Mouse (Mus musculus): ENCODE measurements at regions not wholly inside any gene's neighbourhood (a gene's known extent, or its start where the extent isn't known, plus 50 kb on each side); places are given as distances from the start of the nearest gene placed in this dataset.

GRCm38 (mm10) chr14:72942571-72942970 is 106.3 kb downstream of the Cysltr2 start:
- no peak overlapping the region for H3K27ac ChIP-seq (ENCODE audit: low read depth, low read length)
- no peaks in the 10 kb centered on the region for H3K9me3 ChIP-seq (ENCODE audit: control insufficient read depth, low read length)
- no peaks in the 10 kb centered on the region for H3K27me3 ChIP-seq (ENCODE audit: control insufficient read depth, insufficient read depth, low read length)
- no peaks in the 10 kb centered on the region for H3K4me1 ChIP-seq (replicated peaks; ENCODE audit: control insufficient read depth, insufficient read depth, low read length)
- ATAC-seq (ENCODE audit: low FRiP score), result no peak
- H3K9ac ChIP-seq (ENCODE audit: low read depth, low read length), result no peak overlapping the region
- WGBS, result 93% methylated on average over 2 of the region's 2 CpGs
- no peaks in the 10 kb centered on the region for H3K36me3 ChIP-seq (ENCODE audit: control insufficient read depth, insufficient read depth, low read length)
- H3K4me3 ChIP-seq (ENCODE audit: low read depth, low read length), result no peak overlapping the region
- no peak overlapping the region for H3K4me2 ChIP-seq (replicated peaks; ENCODE audit: low read depth, low read length)
- DNase-seq (ENCODE audit: low spot score), result no peak

- no peak for ATAC-seq (ENCODE audit: low FRiP score)
Measured at GRCm38 (mm10) chr14:72939067-72939393, 109.9 kb downstream of the Cysltr2 start.

GRCm38 (mm10) chr14:72938382-72939066 is 110.4 kb downstream of the Cysltr2 start:
- H3K9ac ChIP-seq (ENCODE audit: low read depth, low read length), result no peak overlapping the region
- ATAC-seq (ENCODE audit: low FRiP score) (no peak), DNase-seq (ENCODE audit: low spot score) (no peak)
- H3K4me3 ChIP-seq (ENCODE audit: low read depth, low read length), result no peak overlapping the region
- no peaks in the 10 kb centered on the region for H3K27me3 ChIP-seq (ENCODE audit: control insufficient read depth, insufficient read depth, low read length)
- no peaks in the 10 kb centered on the region for H3K4me1 ChIP-seq (replicated peaks; ENCODE audit: control insufficient read depth, insufficient read depth, low read length)
- no peaks in the 10 kb centered on the region for H3K36me3 ChIP-seq (ENCODE audit: control insufficient read depth, insufficient read depth, low read length)
- no peak overlapping the region for H3K4me2 ChIP-seq (replicated peaks; ENCODE audit: low read depth, low read length)
- no peaks in the 10 kb centered on the region for H3K9me3 ChIP-seq (ENCODE audit: control insufficient read depth, low read length)
- no peak overlapping the region for H3K27ac ChIP-seq (ENCODE audit: low read depth, low read length)

More at GRCm38 (mm10) chr14:72939067-72939393, 109.9 kb downstream of the Cysltr2 start:
- no peak overlapping the region for H3K4me3 ChIP-seq (ENCODE audit: low read depth, low read length)
- no peaks in the 10 kb centered on the region for H3K4me1 ChIP-seq (replicated peaks; ENCODE audit: control insufficient read depth, insufficient read depth, low read length)
- no peaks in the 10 kb centered on the region for H3K9me3 ChIP-seq (ENCODE audit: control insufficient read depth, low read length)
- no peak overlapping the region for H3K4me2 ChIP-seq (replicated peaks; ENCODE audit: low read depth, low read length)
- no peak overlapping the region for H3K27ac ChIP-seq (ENCODE audit: low read depth, low read length)
- no peak for DNase-seq (ENCODE audit: low spot score)
- H3K9ac ChIP-seq (ENCODE audit: low read depth, low read length), result no peak overlapping the region
- no peaks in the 10 kb centered on the region for H3K36me3 ChIP-seq (ENCODE audit: control insufficient read depth, insufficient read depth, low read length)
- no peaks in the 10 kb centered on the region for H3K27me3 ChIP-seq (ENCODE audit: control insufficient read depth, insufficient read depth, low read length)

- H3K27me3 ChIP-seq (ENCODE audit: control insufficient read depth, insufficient read depth, low read length), result no peaks in the 10 kb centered on the region
- DNase-seq (ENCODE audit: low spot score) (no peak), ATAC-seq (ENCODE audit: low FRiP score) (no peak)
- no peak overlapping the region for H3K9ac ChIP-seq (ENCODE audit: low read depth, low read length)
- no peak overlapping the region for H3K4me2 ChIP-seq (replicated peaks; ENCODE audit: low read depth, low read length)
- no peak overlapping the region for H3K27ac ChIP-seq (ENCODE audit: low read depth, low read length)
- no peaks in the 10 kb centered on the region for H3K4me1 ChIP-seq (replicated peaks; ENCODE audit: control insufficient read depth, insufficient read depth, low read length)
- H3K36me3 ChIP-seq (ENCODE audit: control insufficient read depth, insufficient read depth, low read length), result no peaks in the 10 kb centered on the region
- H3K4me3 ChIP-seq (ENCODE audit: low read depth, low read length), result no peak overlapping the region
- H3K9me3 ChIP-seq (ENCODE audit: control insufficient read depth, low read length), result no peaks in the 10 kb centered on the region
Measured at GRCm38 (mm10) chr14:72933598-72933997, 115.3 kb downstream of the Cysltr2 start.

GRCm38 (mm10) chr14:72932296-72932695 is 116.6 kb downstream of the Cysltr2 start:
- no peaks in the 10 kb centered on the region for H3K27me3 ChIP-seq (ENCODE audit: control insufficient read depth, insufficient read depth, low read length)
- no peaks in the 10 kb centered on the region for H3K36me3 ChIP-seq (ENCODE audit: control insufficient read depth, insufficient read depth, low read length)
- no peak overlapping the region for H3K27ac ChIP-seq (ENCODE audit: low read depth, low read length)
- no peak overlapping the region for H3K4me3 ChIP-seq (ENCODE audit: low read depth, low read length)
- 85% methylated on average over 9 of the region's 9 CpGs for whole genome bisulfite sequencing
- H3K9ac ChIP-seq (ENCODE audit: low read depth, low read length), result no peak overlapping the region
- DNase-seq (ENCODE audit: low spot score) (no peak), ATAC-seq (ENCODE audit: low FRiP score) (no peak)
- no peaks in the 10 kb centered on the region for H3K4me1 ChIP-seq (replicated peaks; ENCODE audit: control insufficient read depth, insufficient read depth, low read length)
- H3K4me2 ChIP-seq (replicated peaks; ENCODE audit: low read depth, low read length), result no peak overlapping the region
- no peaks in the 10 kb centered on the region for H3K9me3 ChIP-seq (ENCODE audit: control insufficient read depth, low read length)

- Histone ChIP-seq H3K4me1 (replicated peaks; ENCODE audit: control insufficient read depth, insufficient read depth, low read length) (no peaks in the 10 kb centered on the region), H3K9ac (ENCODE audit: low read depth, low read length) (no peak overlapping the region), H3K27me3 (ENCODE audit: control insufficient read depth, insufficient read depth, low read length) (no peaks in the 10 kb centered on the region), H3K36me3 (ENCODE audit: control insufficient read depth, insufficient read depth, low read length) (no peaks in the 10 kb centered on the region), H3K4me3 (ENCODE audit: low read depth, low read length) (no peak overlapping the region), H3K27ac (ENCODE audit: low read depth, low read length) (no peak overlapping the region), H3K9me3 (ENCODE audit: control insufficient read depth, low read length) (no peaks in the 10 kb centered on the region), H3K4me2 (replicated peaks; ENCODE audit: low read depth, low read length) (no peak overlapping the region)
- ATAC-seq (ENCODE audit: low FRiP score) (no peak), DNase-seq (ENCODE audit: low spot score) (no peak)
- 92% methylated on average over 11 of the region's 11 CpGs for WGBS
Measured at GRCm38 (mm10) chr14:72901171-72901926, 147.6 kb downstream of the Cysltr2 start.

- Histone ChIP-seq H3K4me1 (replicated peaks; ENCODE audit: control insufficient read depth, insufficient read depth, low read length) (no peaks in the 10 kb centered on the region), H3K27me3 (ENCODE audit: control insufficient read depth, insufficient read depth, low read length) (no peaks in the 10 kb centered on the region), H3K9ac (ENCODE audit: low read depth, low read length) (no peak overlapping the region), H3K27ac (ENCODE audit: low read depth, low read length) (no peak overlapping the region), H3K4me2 (replicated peaks; ENCODE audit: low read depth, low read length) (no peak overlapping the region), H3K9me3 (ENCODE audit: control insufficient read depth, low read length) (no peaks in the 10 kb centered on the region), H3K4me3 (ENCODE audit: low read depth, low read length) (no peak overlapping the region), H3K36me3 (ENCODE audit: control insufficient read depth, insufficient read depth, low read length) (no peaks in the 10 kb centered on the region)
- 93% methylated on average over 4 of the region's 4 CpGs for WGBS
- ATAC-seq (ENCODE audit: low FRiP score) (no peak), DNase-seq (ENCODE audit: low spot score) (no peak)
Measured at GRCm38 (mm10) chr14:72899630-72900029, 149.3 kb downstream of the Cysltr2 start.

- H3K27ac ChIP-seq (ENCODE audit: low read depth, low read length), result no peak overlapping the region
- H3K4me3 ChIP-seq (ENCODE audit: low read depth, low read length), result no peak overlapping the region
- no peaks in the 10 kb centered on the region for H3K36me3 ChIP-seq (ENCODE audit: control insufficient read depth, insufficient read depth, low read length)
- DNase-seq (ENCODE audit: low spot score) (no peak), ATAC-seq (ENCODE audit: low FRiP score) (no peak)
- no peaks in the 10 kb centered on the region for H3K27me3 ChIP-seq (ENCODE audit: control insufficient read depth, insufficient read depth, low read length)
- H3K9me3 ChIP-seq (ENCODE audit: control insufficient read depth, low read length), result no peaks in the 10 kb centered on the region
- no peak overlapping the region for H3K9ac ChIP-seq (ENCODE audit: low read depth, low read length)
- H3K4me1 ChIP-seq (replicated peaks; ENCODE audit: control insufficient read depth, insufficient read depth, low read length), result no peaks in the 10 kb centered on the region
- H3K4me2 ChIP-seq (replicated peaks; ENCODE audit: low read depth, low read length), result no peak overlapping the region
- WGBS, result 80% methylated on average over 2 of the region's 2 CpGs
Measured at GRCm38 (mm10) chr14:72892316-72892715, 156.6 kb downstream of the Cysltr2 start.

GRCm38 (mm10) chr14:72889663-72890062 is 159.3 kb downstream of the Cysltr2 start:
- Histone ChIP-seq H3K4me3 (ENCODE audit: low read depth, low read length) (no peak overlapping the region), H3K27ac (ENCODE audit: low read depth, low read length) (no peak overlapping the region), H3K27me3 (ENCODE audit: control insufficient read depth, insufficient read depth, low read length) (no peaks in the 10 kb centered on the region), H3K9me3 (ENCODE audit: control insufficient read depth, low read length) (no peaks in the 10 kb centered on the region), H3K9ac (ENCODE audit: low read depth, low read length) (no peak overlapping the region), H3K36me3 (ENCODE audit: control insufficient read depth, insufficient read depth, low read length) (no peaks in the 10 kb centered on the region), H3K4me2 (replicated peaks; ENCODE audit: low read depth, low read length) (no peak overlapping the region), H3K4me1 (replicated peaks; ENCODE audit: control insufficient read depth, insufficient read depth, low read length) (no peaks in the 10 kb centered on the region)
- ATAC-seq (ENCODE audit: low FRiP score) (no peak), DNase-seq (ENCODE audit: low spot score) (no peak)
- 87% methylated on average over 5 of the region's 5 CpGs for WGBS
